Mouse (Mus musculus) liver, adult 2 months (tissue): ENCODE results near the gene Cpsf2.

Experiments
- CTCF ChIP-seq: fragments of 200-500 bp; IDR thresholded peaks from 2 replicates; pipeline ENCODE4 v1.5.1; 2011; ENCODE audit warnings: low read depth, low read length, control low read depth
- POLR2A ChIP-seq: fragments of 200-500 bp; IDR thresholded peaks from 2 replicates; pipeline ENCODE4 v1.6.1; 2011; ENCODE audit warnings: low read length, control low read depth; ENCODE audit not compliant: insufficient read depth; ENCODE audit errors: extremely low read depth

- TF ChIP-seq POLR2A (peak; percentile 43; the same call in 1 of the 2 replicates), CTCF (peak; percentile 87)
Observed at GRCm38 (mm10) chr12:101957942-101958544, 17.7 kb upstream of the Cpsf2 start, which contains the start of gene Atxn3.
